Mouse (Mus musculus) mouse embryonic stem cell (cell line): ENCODE measurements around the gene Hic1.

Source experiments
- in situ Hi-C, 2 experiments: fragments of 300-500 bp; cut with MboI; formaldehyde crosslinking; loops; 1 replicate in 1 of 2; 3 replicates in 1 of 2; pipeline ENCODE4 v1.14.3; 2019 to 2020; ENCODE audit warnings: low sequenced_read_pairs in 2 of 2, low pct_unique_long_range_greater_than_20kb in 1 of 2, mixed read lengths in 1 of 2; ENCODE audit not compliant: unreplicated experiment in 1 of 2

Hic1 gene

DNA sequence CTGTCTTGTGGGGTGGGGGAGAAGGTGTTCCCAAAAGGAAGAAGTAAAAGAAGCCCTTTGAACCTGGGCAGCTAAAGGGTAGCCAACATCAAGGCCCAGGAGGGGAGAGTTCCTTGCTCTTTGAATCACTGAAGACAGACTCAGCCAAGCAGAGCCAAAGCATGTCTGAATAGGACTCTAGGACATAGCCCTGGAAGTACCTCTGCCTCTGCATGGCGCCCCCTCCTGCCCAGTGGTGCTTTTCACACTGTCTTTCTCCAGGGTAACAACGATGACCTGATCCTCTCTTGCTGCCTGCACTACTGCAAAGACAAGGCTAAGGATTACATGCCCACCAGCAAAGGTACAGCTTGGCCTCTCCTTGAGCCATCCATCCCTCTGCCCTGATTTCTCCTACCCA lies 9.8 kb downstream of the Hic1 start:
- in situ Hi-C loops, result loop anchor here (10.0 to 25.0 kb wide), 2 partner anchors 172 to 175 kb away; no protein-coding TSS in a partner anchor

DNA sequence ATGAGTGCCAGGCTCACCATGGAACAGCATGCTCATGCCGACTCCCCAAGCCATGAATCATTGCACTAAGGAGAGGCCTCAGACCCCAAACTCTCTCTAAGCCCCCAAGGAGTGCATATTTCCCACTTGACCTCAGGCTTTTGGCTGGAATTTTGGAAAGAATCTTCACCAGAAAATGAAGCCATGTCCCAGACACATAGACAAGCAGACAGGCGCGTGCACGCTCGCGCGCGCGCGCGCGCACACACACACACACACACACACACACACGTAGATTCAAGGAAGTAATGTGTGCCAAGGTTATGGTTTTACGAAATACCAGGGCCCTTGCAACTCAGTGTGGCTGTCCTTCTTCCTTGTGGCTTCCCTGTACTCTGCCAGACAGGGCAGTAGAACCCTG lies 10.9 kb downstream of the Hic1 start:
- in situ Hi-C loops, result loop anchor here (10.0 to 25.0 kb wide), 2 partner anchors 171 to 174 kb away; no protein-coding TSS in a partner anchor

DNA sequence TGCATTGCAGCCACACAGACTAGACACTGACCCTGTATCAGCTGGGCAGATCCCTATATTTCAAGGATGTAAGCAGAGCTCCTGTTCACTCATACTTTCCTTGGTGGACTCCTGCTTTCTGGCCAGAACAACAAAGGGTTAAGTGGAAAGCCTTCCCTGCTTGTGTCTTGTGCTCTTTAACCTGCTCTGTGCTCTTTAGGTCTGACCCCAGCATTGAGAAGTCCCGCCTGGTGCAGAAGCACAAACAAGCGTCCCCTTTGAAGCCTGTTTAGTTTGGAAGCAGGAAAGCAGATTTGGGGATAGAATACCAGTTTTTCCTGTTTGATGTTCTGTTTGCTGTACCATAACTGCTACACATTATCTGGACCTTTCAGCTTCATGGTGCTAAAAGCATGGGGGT lies 11.4 kb downstream of the Hic1 start:
- in situ Hi-C loops, result loop anchor here (10.0 to 25.0 kb wide), 2 partner anchors 171 to 173 kb away; no protein-coding TSS in a partner anchor

DNA sequence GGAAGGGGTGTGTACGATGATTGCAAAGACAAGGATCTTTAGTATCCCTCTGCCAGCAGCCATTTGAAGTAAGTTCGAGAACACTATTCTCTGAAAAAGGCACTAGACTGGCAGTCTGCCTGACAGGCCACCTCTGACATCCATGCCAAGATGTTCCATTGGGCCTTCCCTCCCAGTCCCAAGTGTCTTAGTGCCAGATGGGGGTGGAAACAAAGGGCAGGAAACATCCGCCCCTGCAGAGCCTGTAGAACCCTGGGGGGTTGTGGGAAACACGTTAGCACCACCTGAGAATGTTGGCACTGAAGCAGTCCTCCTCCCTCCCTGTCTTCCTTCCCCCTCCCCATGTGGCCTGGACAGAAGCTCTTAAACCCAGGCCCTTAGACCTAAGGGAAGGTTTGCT lies 12.3 kb downstream of the Hic1 start:
- in situ Hi-C loops, result loop anchor here (10.0 to 25.0 kb wide), 2 partner anchors 170 to 172 kb away; no protein-coding TSS in a partner anchor

GRCm38 (mm10) chr11:75156416-75156815 lies 12.9 kb downstream of the Hic1 start:
- in situ Hi-C loops, result loop anchor here (10.0 to 25.0 kb wide), 2 partner anchors 169 to 172 kb away; no protein-coding TSS in a partner anchor

DNA sequence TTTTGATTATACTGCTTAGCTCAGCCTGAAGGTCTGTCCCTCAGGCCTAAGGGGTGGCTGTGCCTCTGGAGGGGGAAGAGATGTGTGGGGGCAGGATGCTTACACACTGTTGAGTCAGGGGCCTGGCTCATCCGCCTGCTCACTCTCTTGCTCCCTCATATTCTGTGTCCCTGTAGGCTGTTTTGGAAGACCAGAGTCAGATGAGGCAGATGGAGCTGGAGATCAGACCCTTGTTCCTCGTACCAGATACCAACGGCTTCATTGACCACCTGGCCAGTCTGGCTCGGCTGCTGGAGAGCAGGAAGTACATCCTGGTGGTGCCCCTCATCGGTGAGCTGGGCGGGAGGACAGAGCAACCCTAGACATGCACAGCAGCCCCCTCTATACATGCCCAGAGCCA lies 13.3 kb downstream of the Hic1 start:
- in situ Hi-C loops, result loop anchor here (10.0 to 25.0 kb wide), 2 partner anchors 169 to 171 kb away; no protein-coding TSS in a partner anchor

DNA sequence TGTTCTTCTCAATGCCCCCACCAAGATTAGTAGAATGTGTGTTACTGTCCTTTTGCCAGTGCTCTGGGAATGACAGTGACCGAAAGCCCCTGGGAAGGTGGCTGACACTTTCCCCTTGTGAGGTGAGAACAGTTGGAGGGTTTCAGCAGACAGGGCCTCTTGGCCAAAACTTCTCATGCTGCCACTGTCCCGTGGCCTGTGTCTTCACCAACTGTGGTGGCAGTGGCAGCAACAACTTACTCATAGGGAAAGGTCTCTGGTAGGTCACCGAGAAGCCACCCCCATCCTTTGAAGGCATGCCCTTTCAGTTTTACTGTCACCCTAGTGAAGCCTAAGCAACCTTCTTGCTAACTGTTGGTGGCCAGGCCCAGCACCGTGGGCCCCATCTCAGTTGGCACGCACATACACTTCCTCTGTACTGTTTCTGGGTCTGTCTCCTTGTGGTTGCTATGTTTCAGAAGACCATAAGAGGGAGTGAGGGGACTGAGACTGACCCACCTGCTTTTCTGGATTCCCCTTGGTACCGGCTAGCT lies 15.2 kb downstream of the Hic1 start:
- in situ Hi-C loops, result loop anchor here (10.0 to 25.0 kb wide), 2 partner anchors 167 to 169 kb away; no protein-coding TSS in a partner anchor

- in situ Hi-C loops, result loop anchor here (10.0 to 25.0 kb wide), 2 partner anchors 166 to 168 kb away; no protein-coding TSS in a partner anchor
These were observed 16.4 kb downstream of the Hic1 start for GRCm38 (mm10) chr11:75152603-75153557.

DNA sequence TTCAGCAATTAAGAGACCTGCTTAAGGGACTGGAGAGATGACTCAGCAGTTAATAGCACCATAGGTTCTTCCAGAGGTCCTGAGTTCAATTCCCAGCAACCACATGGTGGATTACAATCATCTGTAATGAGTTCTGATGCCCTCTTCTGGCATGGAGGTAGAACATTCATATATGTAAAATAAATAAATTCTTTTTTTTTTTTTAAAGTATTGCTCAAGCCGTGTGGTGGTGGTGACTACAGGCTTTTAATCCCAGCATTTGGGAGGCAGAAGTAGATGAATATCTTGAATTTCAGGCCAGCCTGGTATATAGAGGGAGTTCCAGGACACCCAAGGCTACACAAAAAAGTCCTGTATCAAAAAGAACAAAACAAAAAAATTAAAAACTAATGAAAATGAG lies 19.0 kb downstream of the Hic1 start:
- in situ Hi-C loops, result loop anchor here (10.0 to 25.0 kb wide), 2 partner anchors 163 to 166 kb away; no protein-coding TSS in a partner anchor

GRCm38 (mm10) chr11:75148332-75149035 lies 20.8 kb downstream of the Hic1 start:
- in situ Hi-C loops, result no loop called here

GRCm38 (mm10) chr11:75147846-75148168 lies 21.5 kb downstream of the Hic1 start:
- in situ Hi-C loops, result no loop called here

- in situ Hi-C loops, result no loop called here
These were observed 22.0 kb downstream of the Hic1 start for GRCm38 (mm10) chr11:75147106-75147845.

- in situ Hi-C loops, result no loop called here
These were observed 23.5 kb downstream of the Hic1 start for GRCm38 (mm10) chr11:75145841-75146240.

DNA sequence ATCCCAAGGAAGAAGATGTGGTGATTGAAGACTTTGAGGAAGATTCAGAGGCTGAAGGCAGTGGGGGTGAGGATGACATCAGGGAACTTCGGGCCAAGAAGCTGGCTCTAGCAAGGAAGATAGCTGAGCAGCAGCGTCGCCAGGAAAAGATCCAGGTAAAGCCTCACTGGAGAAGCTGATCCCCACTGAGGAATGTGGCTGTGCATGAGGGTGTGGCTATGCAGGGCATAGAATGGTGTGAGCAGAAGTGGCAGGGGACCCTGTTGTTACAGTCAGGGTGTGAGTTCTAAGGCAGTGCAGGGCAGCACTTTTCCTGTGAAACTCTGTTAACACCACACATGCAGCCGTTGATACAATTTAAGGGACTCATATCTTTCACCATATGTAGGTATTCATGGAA lies 26.6 kb downstream of the Hic1 start:
- in situ Hi-C loops, result no loop called here

DNA sequence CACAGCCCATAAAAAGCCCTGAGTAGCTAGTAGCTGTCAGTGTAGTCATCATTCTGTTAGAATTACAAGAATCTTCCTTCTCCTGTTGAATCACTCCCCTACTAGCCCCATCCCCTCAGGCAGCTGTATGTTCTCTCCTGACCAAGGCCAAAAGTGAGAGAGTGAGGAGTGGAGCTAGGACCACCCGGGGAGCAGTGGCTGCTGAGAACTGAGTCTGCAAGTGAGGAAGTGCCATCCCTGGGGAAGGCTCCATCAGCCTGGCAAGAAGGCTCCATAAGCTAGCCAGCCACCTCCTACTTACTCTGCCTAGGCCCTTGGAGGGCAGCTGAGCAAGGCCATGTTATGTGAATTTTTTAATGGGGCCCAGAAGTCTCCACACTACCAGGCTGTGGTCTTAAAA lies 27.4 kb downstream of the Hic1 start:
- in situ Hi-C loops, result no loop called here

- in situ Hi-C loops, result no loop called here
These were observed 28.3 kb downstream of the Hic1 start for GRCm38 (mm10) chr11:75141038-75141437.

- in situ Hi-C loops, result no loop called here
These were observed 28.9 kb downstream of the Hic1 start for GRCm38 (mm10) chr11:75140431-75140830.
